Mouse (Mus musculus): ENCODE measurements around the gene Socs5.

GRCm38 (mm10) chr17:87072766-87073440 lies 34.6 kb upstream of the Socs5 start:
- TF ChIP-seq POLR2A (IDR thresholded peaks at IDR 0.05; ENCODE audit: extremely low read depth, insufficient read depth, low read length) = no peak
- TF ChIP-seq CTCF (IDR thresholded peaks at IDR 0.05; ENCODE audit: low read depth, low read length) = no peak
